Mouse (Mus musculus) T-helper 2 cell (primary cell): ENCODE results near the gene Cadps.

Source experiments
- in situ Hi-C: fragments of 300-600 bp; cut with MboI, MseI; formaldehyde crosslinking; loops from one replicate; pipeline ENCODE4 v1.15.1; 2025; ENCODE audit warnings: high pct_unique_total_duplicates

Gene Cadps

GRCm38 (mm10) chr14:12822491-12823219, at the start of gene Cadps:
TSS of gene Cadps (minus strand) at chr14:12823079.
- in situ Hi-C loops = no loop called here

- in situ Hi-C loops = no loop called here
Measured at GRCm38 (mm10) chr14:12869605-12870004, 46.7 kb upstream of the Cadps start.

- in situ Hi-C loops = no loop called here
Measured at GRCm38 (mm10) chr14:12865258-12865657, 42.4 kb upstream of the Cadps start.

DNA sequence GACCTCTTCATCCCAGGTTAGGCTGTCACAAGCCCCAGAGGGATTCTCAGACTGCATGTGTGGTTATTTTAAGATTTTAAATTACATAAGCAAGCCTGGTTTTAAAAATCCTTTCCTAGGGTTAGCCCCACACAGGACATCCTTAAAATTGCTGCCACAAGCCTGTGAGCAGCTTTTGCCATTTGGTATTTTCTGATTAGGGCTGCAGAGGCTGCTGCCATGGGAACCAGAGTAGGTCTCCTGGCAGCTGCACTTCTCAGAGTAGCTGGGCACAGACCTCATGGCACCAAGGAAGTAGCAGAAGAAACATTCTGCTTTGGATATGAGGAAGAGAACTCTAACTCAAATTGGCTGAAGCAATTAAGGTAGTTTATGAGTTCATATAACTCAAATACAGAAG, 21.0 kb upstream of the Cadps start:
- in situ Hi-C loops = no loop called here

GRCm38 (mm10) chr14:12839471-12839870, 16.6 kb upstream of the Cadps start:
- in situ Hi-C loops = no loop called here

- in situ Hi-C loops = no loop called here
Measured at GRCm38 (mm10) chr14:12838949-12839348, 16.1 kb upstream of the Cadps start.

- in situ Hi-C loops = no loop called here
Measured at GRCm38 (mm10) chr14:12838323-12838722, 15.4 kb upstream of the Cadps start.

- in situ Hi-C loops = no loop called here
Measured at GRCm38 (mm10) chr14:12837902-12838301, 15.0 kb upstream of the Cadps start.

- in situ Hi-C loops = no loop called here
Measured at GRCm38 (mm10) chr14:12823781-12824180, 902 bp upstream of the Cadps start.

- in situ Hi-C loops = no loop called here
Measured at GRCm38 (mm10) chr14:12821831-12822490, 918 bp downstream of the Cadps start.

DNA sequence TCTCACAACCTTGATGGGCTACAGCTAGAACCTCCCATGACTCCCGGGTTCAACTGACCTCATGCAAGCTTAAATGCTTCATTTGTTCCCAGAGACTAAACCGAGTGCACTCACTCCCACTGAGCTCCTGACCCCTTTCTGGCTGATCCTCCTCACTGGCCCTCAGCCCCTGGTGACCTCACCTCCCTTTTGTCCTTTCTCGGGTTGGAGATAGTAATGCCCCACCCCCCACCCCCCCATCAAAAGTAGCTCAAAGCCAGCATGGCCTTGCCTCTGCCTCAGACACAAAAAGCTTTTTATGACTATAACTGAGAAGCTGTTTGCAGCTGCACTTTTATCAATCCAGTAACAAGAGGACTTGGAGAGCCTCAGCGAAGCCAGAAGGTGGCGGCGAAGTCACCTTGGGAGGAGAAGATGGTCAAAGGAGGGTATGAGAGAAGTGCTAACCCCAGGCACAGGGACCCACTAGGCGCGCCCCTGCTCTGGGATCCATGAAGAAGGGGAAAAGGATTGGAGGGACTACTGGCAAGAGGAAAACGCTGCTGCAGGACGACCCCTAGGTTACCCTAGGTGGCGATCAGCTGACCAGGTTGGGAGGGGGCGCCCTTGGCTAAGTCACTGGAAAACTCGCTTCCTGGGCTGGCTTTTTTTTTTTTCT, 1.6 kb downstream of the Cadps start:
- in situ Hi-C loops = no loop called here

GRCm38 (mm10) chr14:12820149-12820548, 2.7 kb downstream of the Cadps start:
- in situ Hi-C loops = no loop called here

GRCm38 (mm10) chr14:12818442-12818841, 4.4 kb downstream of the Cadps start:
- in situ Hi-C loops = no loop called here

GRCm38 (mm10) chr14:12812072-12812471, 10.8 kb downstream of the Cadps start:
- in situ Hi-C loops = no loop called here

GRCm38 (mm10) chr14:12802995-12803394, 19.9 kb downstream of the Cadps start:
- in situ Hi-C loops = no loop called here

- in situ Hi-C loops = no loop called here
Measured at GRCm38 (mm10) chr14:12801100-12801499, 21.8 kb downstream of the Cadps start.

- in situ Hi-C loops = no loop called here
Measured at GRCm38 (mm10) chr14:12798926-12799325, 24.0 kb downstream of the Cadps start.

DNA sequence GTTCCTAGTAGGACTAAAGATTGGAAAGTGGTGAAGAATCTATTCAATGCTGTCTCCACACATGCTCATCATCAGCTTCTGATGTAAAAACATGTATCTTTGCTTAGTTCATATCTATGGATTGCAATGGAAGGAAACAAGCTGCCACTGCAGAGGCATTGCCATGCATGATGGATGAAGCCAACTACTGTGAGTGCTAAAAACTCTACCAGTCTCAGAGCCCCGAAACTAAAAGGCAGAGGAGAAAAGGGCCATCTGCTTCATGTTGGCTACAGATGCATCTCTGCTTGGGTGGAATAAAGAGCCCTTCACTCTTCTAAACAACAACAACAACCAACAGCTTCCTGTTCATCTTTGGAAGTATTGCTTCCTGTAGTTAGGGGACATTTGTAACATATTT, 38.6 kb downstream of the Cadps start:
- in situ Hi-C loops = no loop called here

DNA sequence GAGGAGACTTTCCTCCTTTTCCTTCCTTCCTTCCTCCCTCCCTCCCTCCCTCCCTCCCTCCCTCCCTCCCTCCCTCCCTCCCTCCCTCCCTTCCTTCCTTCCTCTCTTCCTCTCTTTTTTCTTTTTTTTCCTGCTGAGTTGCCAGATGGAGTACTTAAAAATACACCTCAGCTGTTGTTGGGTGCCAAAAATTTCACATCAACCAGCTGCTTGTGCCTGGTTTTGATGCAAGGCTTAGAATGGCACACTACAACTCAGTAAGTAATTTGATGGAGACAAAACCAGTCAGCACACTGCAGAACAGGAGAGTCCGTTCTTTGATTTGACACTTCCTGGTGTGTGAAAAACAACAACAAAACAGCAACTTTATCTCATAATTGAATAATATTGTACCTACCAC, 42.9 kb downstream of the Cadps start:
- in situ Hi-C loops = no loop called here

DNA sequence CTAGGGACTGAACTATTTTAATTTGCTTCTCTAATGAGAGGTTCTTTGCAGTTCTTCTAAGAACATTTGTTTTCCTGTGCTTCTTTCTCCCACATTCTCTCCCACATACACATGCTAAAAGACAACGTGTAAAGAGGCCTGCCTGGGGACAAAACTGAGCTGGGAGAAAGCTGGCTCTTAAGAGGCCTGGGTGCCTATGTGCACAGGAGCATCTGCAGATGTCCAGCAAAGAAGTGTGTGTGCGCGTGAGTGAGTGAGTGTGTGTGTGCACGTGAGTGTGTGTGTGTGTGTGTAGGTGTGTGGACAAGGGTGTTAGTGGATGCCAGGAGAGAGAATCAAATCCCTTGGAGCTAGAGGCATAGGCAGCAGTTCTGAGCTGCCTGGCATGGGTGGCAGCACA, 44.9 kb downstream of the Cadps start:
- in situ Hi-C loops = no loop called here

DNA sequence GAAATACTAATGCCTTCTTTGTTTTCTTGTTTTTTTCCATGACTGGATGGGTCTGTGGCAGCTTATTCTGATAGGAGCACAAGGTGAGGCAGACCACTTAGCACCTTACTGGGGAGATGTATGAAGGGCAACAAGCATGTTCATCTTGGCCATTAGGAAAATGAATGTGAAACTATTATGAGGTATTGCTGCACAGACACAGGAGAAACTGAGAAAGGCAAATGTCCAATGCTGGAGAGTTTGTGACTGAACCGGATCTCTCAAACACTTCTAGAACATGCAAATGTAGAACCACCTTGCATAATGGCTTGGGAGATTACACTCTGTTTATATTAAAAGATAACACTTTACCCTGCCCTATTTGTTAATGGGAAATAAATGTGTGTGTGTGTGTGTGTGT, 54.0 kb downstream of the Cadps start:
- in situ Hi-C loops = no loop called here

GRCm38 (mm10) chr14:12753237-12753636, 69.6 kb downstream of the Cadps start:
- in situ Hi-C loops = no loop called here

GRCm38 (mm10) chr14:12751821-12752220, 71.1 kb downstream of the Cadps start:
- in situ Hi-C loops = no loop called here
